Mouse (Mus musculus): ENCODE data around the gene Pde4b.

Pde4b gene

GRCm38 (mm10) chr4:102177258-102177657 lies 89.9 kb downstream of the Pde4b start:
- DNase-seq (ENCODE audit: low read depth): no peak

GRCm38 (mm10) chr4:102186888-102187287 lies 99.5 kb downstream of the Pde4b start:
- no peak for DNase-seq (ENCODE audit: low read depth)

GRCm38 (mm10) chr4:102197707-102198106 lies 110.4 kb downstream of the Pde4b start:
- peak; percentile 1 for DNase-seq (ENCODE audit: low read depth)

GRCm38 (mm10) chr4:102209773-102210172 lies 122.4 kb downstream of the Pde4b start:
- no peak for DNase-seq (ENCODE audit: low read depth)

- DNase-seq (ENCODE audit: low read depth): peak; percentile 64
Measured at GRCm38 (mm10) chr4:102226700-102227099, 139.4 kb downstream of the Pde4b start.

GRCm38 (mm10) chr4:102228953-102229586 lies 141.7 kb downstream of the Pde4b start:
- DNase-seq (ENCODE audit: low read depth): peak; percentile 32

GRCm38 (mm10) chr4:102230898-102231297 lies 143.6 kb downstream of the Pde4b start:
- DNase-seq (ENCODE audit: low read depth): no peak

- no peak for DNase-seq (ENCODE audit: low read depth)
Measured at GRCm38 (mm10) chr4:102233633-102234032, 146.3 kb downstream of the Pde4b start.

- DNase-seq (ENCODE audit: low read depth): no peak
Measured at GRCm38 (mm10) chr4:102235151-102235550, 147.8 kb downstream of the Pde4b start.

GRCm38 (mm10) chr4:102239102-102239501 lies 151.8 kb downstream of the Pde4b start:
- no peak for DNase-seq (ENCODE audit: low read depth)

GRCm38 (mm10) chr4:102239657-102240390 lies 152.5 kb downstream of the Pde4b start:
- no peak for DNase-seq (ENCODE audit: low read depth)

- DNase-seq (ENCODE audit: low read depth): no peak
Measured at GRCm38 (mm10) chr4:102240754-102241427, 153.5 kb downstream of the Pde4b start.

- DNase-seq (ENCODE audit: low read depth): no peak
Measured at GRCm38 (mm10) chr4:102253994-102254393, 166.7 kb downstream of the Pde4b start.

GRCm38 (mm10) chr4:102254466-102255294 lies 167.3 kb downstream of the Pde4b start:
- no peak for DNase-seq (ENCODE audit: low read depth)

GRCm38 (mm10) chr4:102255295-102255670 lies 167.9 kb downstream of the Pde4b start:
- no peak for DNase-seq (ENCODE audit: low read depth)

- peak; percentile 3 for DNase-seq (ENCODE audit: low read depth)
Measured at GRCm38 (mm10) chr4:102256170-102256960, 169.0 kb downstream of the Pde4b start.

GRCm38 (mm10) chr4:102260216-102260615 lies 172.9 kb downstream of the Pde4b start:
- no peak for DNase-seq (ENCODE audit: low read depth)

GRCm38 (mm10) chr4:102272313-102272712 lies 185.0 kb downstream of the Pde4b start:
- DNase-seq (ENCODE audit: low read depth): no peak

- DNase-seq (ENCODE audit: low read depth): no peak
Measured at GRCm38 (mm10) chr4:102272749-102273148, 185.4 kb downstream of the Pde4b start.

GRCm38 (mm10) chr4:102275716-102276115 lies 188.4 kb downstream of the Pde4b start:
- DNase-seq (ENCODE audit: low read depth): no peak

- peak; percentile 47 for DNase-seq (ENCODE audit: low read depth)
Measured at GRCm38 (mm10) chr4:102278958-102279357, 191.6 kb downstream of the Pde4b start.
